In genomic region chr17:5213441-5213840, GRCm38 (mm10) we compare ENCODE assay signal across 14 mouse cellular contexts.
DNase-seq lines count a peak whose midpoint lies in the region; ATAC-seq lines count a peak whose summit lies in the region.
"Had no signal": no experiment of that assay in that cellular context is flagged by ENCODE, and none has a peak within 500 bp of the region (broad histone marks: within the 10 kb centered on the region; RNA-seq: fewer than 3 reads in every experiment).

No protein-coding gene starts in this region.

- no peak overlapping the region for H3K9ac ChIP-seq in hindbrain, embryonic 12.5 days
- H3K9ac ChIP-seq in forebrain, embryonic 15.5 days (replicated peaks) = no peak overlapping the region
- H3K9ac ChIP-seq in midbrain, embryonic 16.5 days (ENCODE audit: low read depth, low read length) = no peak overlapping the region
- H3K9ac ChIP-seq: neural tube, embryonic 12.5 days had no signal

- no peak for ATAC-seq in hindbrain, embryonic 12.5 days (ENCODE audit: low FRiP score)
- no peak for ATAC-seq in forebrain, embryonic 15.5 days (replicated peaks)
- ATAC-seq in midbrain, embryonic 16.5 days = no peak

- H3K36me3 ChIP-seq in hindbrain, embryonic 12.5 days = no peaks in the 10 kb centered on the region
- H3K36me3 ChIP-seq in hindbrain, embryonic 10.5 days = no peaks in the 10 kb centered on the region
- no peaks in the 10 kb centered on the region for H3K36me3 ChIP-seq in forebrain, embryonic 15.5 days
- no peaks in the 10 kb centered on the region for H3K36me3 ChIP-seq in midbrain, embryonic 16.5 days (ENCODE audit: control insufficient read depth, insufficient read depth, low read length)
- H3K36me3 ChIP-seq: neural tube, embryonic 12.5 days had no signal

- no peaks in the 10 kb centered on the region for H3K9me3 ChIP-seq in hindbrain, embryonic 12.5 days (replicated peaks)
- no peaks in the 10 kb centered on the region for H3K9me3 ChIP-seq in hindbrain, embryonic 10.5 days
- H3K9me3 ChIP-seq in forebrain, embryonic 15.5 days = no peaks in the 10 kb centered on the region
- H3K9me3 ChIP-seq in midbrain, embryonic 16.5 days (replicated peaks; ENCODE audit: control insufficient read depth, low read length, poor library complexity, severe bottlenecking) = no peaks in the 10 kb centered on the region
- H3K9me3 ChIP-seq: neural tube, embryonic 12.5 days had no signal

- H3K27ac ChIP-seq in hindbrain, embryonic 12.5 days = peak overlapping the region; percentile 80
- no peak overlapping the region for H3K27ac ChIP-seq in hindbrain, embryonic 10.5 days
- H3K27ac ChIP-seq in forebrain, embryonic 15.5 days (replicated peaks) = peak overlapping the region; percentile 83
- peak overlapping the region; percentile 77 for H3K27ac ChIP-seq in midbrain, embryonic 16.5 days (ENCODE audit: low read length)
- H3K27ac ChIP-seq: neural tube, embryonic 12.5 days had no signal

- H3K4me1 ChIP-seq in hindbrain, embryonic 12.5 days = peaks cover 68% of the 10 kb centered on the region
- H3K4me1 ChIP-seq in hindbrain, embryonic 10.5 days (replicated peaks) = peaks cover 40% of the 10 kb centered on the region
- H3K4me1 ChIP-seq in forebrain, embryonic 15.5 days = peaks cover 71% of the 10 kb centered on the region
- peaks cover 54% of the 10 kb centered on the region for H3K4me1 ChIP-seq in midbrain, embryonic 16.5 days (ENCODE audit: control insufficient read depth, insufficient read depth, low read length)

- DNase-seq in hindbrain, embryonic 10.5 days (ENCODE audit: low spot score) = no peak
- peak; percentile 58 for DNase-seq in brain, adult 2 months (ENCODE audit: low read depth, low spot score)
- DNase-seq in right cerebral cortex, postnatal 10 days (ENCODE audit: low spot score in 2 of 2) = no peak
- DNase-seq in heart, adult 11 months = no peak
- DNase-seq: adrenal gland, postnatal 10 days; cerebellum, adult 8-10 months; kidney, adult 11 months; kidney, postnatal 14 days; lung, postnatal 14 days; thymus, postnatal 4 days had no signal

- 45% methylated on average over 6 of the region's 6 CpGs for WGBS in hindbrain, embryonic 12.5 days
- 71% methylated on average over 6 of the region's 6 CpGs for WGBS in hindbrain, embryonic 10.5 days
- 37% methylated on average over 6 of the region's 6 CpGs for WGBS in forebrain, embryonic 15.5 days
- 52% methylated on average over 6 of the region's 6 CpGs for WGBS in midbrain, embryonic 16.5 days

- H3K27me3 ChIP-seq in hindbrain, embryonic 12.5 days = no peaks in the 10 kb centered on the region
- no peaks in the 10 kb centered on the region for H3K27me3 ChIP-seq in hindbrain, embryonic 10.5 days (ENCODE audit: insufficient read depth, poor library complexity, severe bottlenecking)
- no peaks in the 10 kb centered on the region for H3K27me3 ChIP-seq in forebrain, embryonic 15.5 days
- H3K27me3 ChIP-seq in midbrain, embryonic 16.5 days (ENCODE audit: control insufficient read depth, insufficient read depth, low read depth, low read length) = no peaks in the 10 kb centered on the region
- H3K27me3 ChIP-seq: neural tube, embryonic 12.5 days had no signal

- no peak overlapping the region for H3K4me3 ChIP-seq in hindbrain, embryonic 12.5 days
- H3K4me3 ChIP-seq in hindbrain, embryonic 10.5 days = no peak overlapping the region
- H3K4me3 ChIP-seq in forebrain, embryonic 15.5 days = no peak overlapping the region
- no peak overlapping the region for H3K4me3 ChIP-seq in midbrain, embryonic 16.5 days (ENCODE audit: low read depth, low read length)
- H3K4me3 ChIP-seq: neural tube, embryonic 12.5 days had no signal

- H3K4me2 ChIP-seq in hindbrain, embryonic 12.5 days (replicated peaks) = no peak overlapping the region
- no peak overlapping the region for H3K4me2 ChIP-seq in forebrain, embryonic 15.5 days (replicated peaks)
- H3K4me2 ChIP-seq in midbrain, embryonic 16.5 days (ENCODE audit: low read length) = no peak overlapping the region
- H3K4me2 ChIP-seq: neural tube, embryonic 12.5 days had no signal
